Mouse (Mus musculus) embryonic fibroblast, embryonic 13.5 days (primary cell): ENCODE data around the gene Nipal4. TPM values are rescaled to one million over a fixed set of nuclear protein-coding genes. Genes with fewer than 3 reads are reported as not detected.

Experiments used
- H3K27ac ChIP-seq: 2 replicates; pipeline ENCODE4 v1.5.1; 2012; ENCODE audit warnings: low read length, control low read depth, inconsistent platforms; ENCODE audit not compliant: insufficient read depth
- H3K4me1 ChIP-seq: 2 replicates; pipeline ENCODE4 v1.6.1; 2011; ENCODE audit warnings: low read length; ENCODE audit not compliant: control insufficient read depth, insufficient read depth
- H3K4me3 ChIP-seq: 2 replicates; pipeline ENCODE4 v1.5.1; 2011; ENCODE audit warnings: mild to moderate bottlenecking, control low read depth, low read length; ENCODE audit not compliant: insufficient read depth
- CTCF ChIP-seq: IDR thresholded peaks from 2 replicates; pipeline ENCODE4 v1.5.1; 2011; ENCODE audit warnings: mild to moderate bottlenecking, control low read depth, low read length, moderate library complexity, borderline replicate concordance; ENCODE audit not compliant: insufficient read depth
- POLR2A ChIP-seq: IDR thresholded peaks from 2 replicates; pipeline ENCODE4 v1.6.1; 2011; ENCODE audit warnings: low read depth, mild to moderate bottlenecking, control low read depth, low read length, moderate library complexity
- polyA plus RNA-seq: library from polyadenylated mRNA; stranded (reverse); fragments of >200 nt; gene quantifications from 2 replicates; pipeline ENCODE4 v1.2.4, GENCODE M21; 2011; ENCODE audit warnings: low read depth; ENCODE audit not compliant: missing spikeins, insufficient read length

Nipal4 gene
- polyA plus RNA-seq, 1 experiment, result 8.6 TPM

DNA sequence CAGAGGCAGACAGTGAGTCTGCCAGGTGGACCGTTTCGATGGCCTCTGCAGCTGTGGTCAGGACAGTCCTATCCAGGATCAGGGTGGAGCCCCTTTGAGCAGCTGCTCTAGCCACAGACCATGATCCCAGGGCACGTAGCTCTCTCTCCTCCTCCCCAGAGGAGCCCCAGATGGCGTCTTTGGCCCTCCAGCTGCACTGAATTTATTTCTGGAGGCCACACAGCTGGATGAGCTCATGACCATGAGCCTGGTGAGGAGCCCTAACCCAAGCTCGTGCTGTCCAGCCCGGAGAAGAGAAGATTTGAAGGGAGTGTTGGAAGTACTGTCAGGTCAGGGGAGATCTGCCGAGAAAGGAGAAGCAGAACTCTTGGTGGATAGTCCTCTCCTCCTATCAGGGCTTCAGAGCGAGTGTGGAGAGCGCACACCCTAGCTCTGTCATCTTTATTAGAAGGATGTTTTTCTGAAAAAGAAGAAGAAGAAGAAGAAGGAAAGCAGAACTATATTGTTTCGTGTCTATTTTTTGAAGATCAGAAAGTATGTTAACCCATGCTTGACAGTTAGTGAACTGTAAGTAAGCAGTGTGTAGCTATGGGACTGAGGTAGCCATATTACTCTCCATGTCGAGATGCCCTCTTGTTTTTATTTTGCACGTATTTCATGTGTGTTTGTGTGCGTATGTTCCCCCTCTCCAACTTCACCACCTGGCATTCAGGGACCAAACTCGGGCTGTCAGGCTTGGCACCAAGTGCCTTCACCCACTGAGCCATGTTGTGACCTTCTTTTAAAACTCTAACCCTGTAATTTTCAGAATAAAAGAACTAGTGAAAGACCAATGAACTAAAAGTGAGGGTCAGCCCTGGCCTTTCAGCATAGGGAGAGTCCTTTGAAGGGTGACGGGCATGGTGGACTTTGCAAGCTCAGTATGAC is 38.4 kb downstream of the Nipal4 start:
- no peak for TF ChIP-seq POLR2A
- no peak for TF ChIP-seq CTCF
- H3K27ac ChIP-seq, result no peak overlapping the region
- no peaks in the 10 kb centered on the region for H3K4me1 ChIP-seq
- no peak overlapping the region for H3K4me3 ChIP-seq

DNA sequence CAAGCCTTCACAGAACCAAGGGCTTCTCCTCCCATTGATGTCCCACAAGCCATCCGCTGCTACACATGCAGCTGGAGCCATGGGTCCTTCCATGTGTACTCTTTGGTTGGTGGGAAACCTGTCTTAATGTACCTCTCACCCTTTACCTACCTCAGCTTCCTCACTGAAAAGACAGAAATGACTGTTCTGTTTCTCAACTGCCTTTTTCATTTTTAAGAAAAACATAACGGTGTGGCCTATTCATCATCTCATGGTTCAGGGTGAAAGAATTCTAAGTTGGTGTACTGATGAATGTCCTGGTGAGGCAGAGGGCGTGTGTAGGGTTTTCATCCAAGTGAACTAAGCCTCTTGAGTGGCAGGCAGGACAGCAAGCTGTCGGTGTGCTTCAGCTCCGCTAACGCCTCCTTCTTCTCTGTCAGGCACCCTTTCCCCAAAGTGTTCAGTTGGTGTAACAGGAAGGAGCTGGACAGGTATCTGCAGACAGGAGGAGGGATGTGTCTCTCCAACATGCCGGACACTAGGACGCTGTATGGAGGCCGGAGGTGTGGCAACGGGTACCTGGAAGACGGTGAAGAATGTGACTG is 39.4 kb downstream of the Nipal4 start:
- H3K27ac ChIP-seq, result no peak overlapping the region
- no peaks in the 10 kb centered on the region for H3K4me1 ChIP-seq
- no peak overlapping the region for H3K4me3 ChIP-seq
- TF ChIP-seq CTCF (no peak), POLR2A (no peak)

DNA sequence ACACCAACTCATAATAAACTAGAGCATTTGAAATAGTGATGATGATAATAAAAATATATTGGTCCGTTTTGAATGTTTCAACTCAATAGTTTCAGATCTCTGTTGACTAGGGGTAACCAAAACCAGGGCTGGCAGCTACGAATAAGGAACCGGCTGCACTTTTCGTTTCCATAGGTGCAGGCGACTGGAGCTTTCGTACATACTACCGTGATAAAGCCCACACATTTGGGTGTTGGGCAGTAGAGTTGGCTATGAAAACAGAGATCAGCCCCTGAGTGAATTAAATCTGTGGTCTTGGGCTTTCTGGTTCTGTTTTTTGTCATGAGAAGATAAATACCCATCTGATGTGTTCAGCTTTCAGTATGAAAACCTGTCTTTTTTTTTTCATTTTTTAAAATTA is 40.0 kb downstream of the Nipal4 start:
- no peaks in the 10 kb centered on the region for H3K4me1 ChIP-seq
- H3K27ac ChIP-seq, result no peak overlapping the region
- TF ChIP-seq POLR2A (no peak), CTCF (no peak)
- no peak overlapping the region for H3K4me3 ChIP-seq

GRCm38 (mm10) chr11:46125835-46126229 is 40.5 kb downstream of the Nipal4 start:
- no peak overlapping the region for H3K4me3 ChIP-seq
- H3K4me1 ChIP-seq, result no peaks in the 10 kb centered on the region
- no peak for TF ChIP-seq POLR2A
- no peak for TF ChIP-seq CTCF
- no peak overlapping the region for H3K27ac ChIP-seq

- no peaks in the 10 kb centered on the region for H3K4me1 ChIP-seq
- H3K4me3 ChIP-seq, result no peak overlapping the region
- TF ChIP-seq POLR2A (no peak), CTCF (no peak)
- no peak overlapping the region for H3K27ac ChIP-seq
Observed at GRCm38 (mm10) chr11:46125093-46125834, 41.0 kb downstream of the Nipal4 start.

GRCm38 (mm10) chr11:46123328-46123866 is 42.9 kb downstream of the Nipal4 start:
- no peak overlapping the region for H3K27ac ChIP-seq
- 0 out of 2 replicates have a peak, but pooled peaks cover 6% of the 10 kb centered on the region for H3K4me1 ChIP-seq
- H3K4me3 ChIP-seq, result no peak overlapping the region
- TF ChIP-seq POLR2A (no peak), CTCF (no peak)

DNA sequence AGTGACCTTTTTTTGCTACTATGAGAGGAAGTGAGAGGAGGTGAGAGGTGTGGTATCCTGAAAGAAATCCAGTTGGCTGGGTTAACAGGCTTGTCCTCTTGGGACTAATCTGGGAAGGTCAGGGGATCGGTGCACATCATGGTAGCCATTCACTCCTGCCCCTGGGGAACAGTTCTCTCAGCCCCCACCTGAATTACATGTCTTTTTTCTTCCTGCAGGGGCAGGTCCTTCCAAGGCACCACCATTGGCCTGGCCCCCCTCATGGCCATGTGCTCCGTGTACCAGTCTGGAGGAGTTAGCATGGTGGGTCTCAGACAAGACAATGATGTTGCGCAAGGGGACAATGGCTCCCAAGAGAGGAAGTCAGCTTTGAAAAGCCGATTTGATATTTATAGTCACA is 43.4 kb downstream of the Nipal4 start:
- H3K27ac ChIP-seq, result no peak overlapping the region; the same call in 1 of the 2 replicates
- H3K4me3 ChIP-seq, result no peak overlapping the region

GRCm38 (mm10) chr11:46121666-46122065 is 44.6 kb downstream of the Nipal4 start:
- TF ChIP-seq POLR2A (no peak), CTCF (no peak)
- Histone ChIP-seq H3K4me3 (no peak overlapping the region), H3K27ac (no peak overlapping the region; the same call in 1 of the 2 replicates), H3K4me1 (0 out of 2 replicates have a peak, but pooled peaks cover 6% of the 10 kb centered on the region)

More for the DNA sequence above, 43.4 kb downstream of the Nipal4 start:
- no peak for TF ChIP-seq CTCF
- TF ChIP-seq POLR2A, result no peak
- H3K4me1 ChIP-seq, result 0 out of 2 replicates have a peak, but pooled peaks cover 6% of the 10 kb centered on the region

GRCm38 (mm10) chr11:46120084-46120483 is 46.2 kb downstream of the Nipal4 start:
- H3K27ac ChIP-seq, result no peak overlapping the region; the same call in none of the 2 replicates
- no peak overlapping the region for H3K4me3 ChIP-seq
- peaks cover 9% of the 10 kb centered on the region for H3K4me1 ChIP-seq
- TF ChIP-seq POLR2A (no peak), CTCF (no peak)
